Mouse (Mus musculus) adrenal gland, postnatal 14 days (tissue): ENCODE results near the gene Slc35b4. TPM values are rescaled to one million over a fixed set of nuclear protein-coding genes. Genes with fewer than 3 reads are reported as not detected.

Experiments used
- DNase-seq: peaks from one replicate; pipeline ENCODE4 v3.0.0; 2021; ENCODE audit warnings: mixed read lengths
- total RNA-seq: library from RNA; stranded (reverse); gene quantifications from 2 replicates; pipeline ENCODE4 v1.2.3, GENCODE M21; 2021

The Slc35b4 gene
- total RNA-seq, 1 experiment from 2014 or later = 24.1 TPM

GRCm38 (mm10) chr6:34132391-34132790 lies 44.5 kb downstream of the Slc35b4 start:
- no peak for DNase-seq

DNA sequence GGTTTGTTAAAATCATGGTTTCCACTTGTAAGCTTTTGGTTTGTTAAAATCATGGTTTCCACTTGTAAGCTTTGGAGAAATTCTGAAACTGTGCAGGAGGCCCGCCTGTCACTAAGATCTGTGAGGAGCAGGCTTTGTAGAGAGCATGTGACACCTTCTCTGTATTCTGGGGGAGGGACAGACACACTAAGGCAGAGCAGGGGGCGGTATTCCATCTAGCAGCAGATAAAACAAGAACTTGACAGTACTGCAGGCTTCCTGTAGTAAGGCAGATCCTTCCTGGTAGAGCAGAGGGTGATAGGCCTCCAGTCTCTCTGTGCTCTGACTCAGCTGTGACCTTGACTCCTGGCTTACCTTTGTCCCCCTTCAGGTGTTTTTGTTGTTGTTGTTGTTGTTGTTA lies 47.6 kb downstream of the Slc35b4 start:
- DNase-seq = no peak

GRCm38 (mm10) chr6:34124401-34124800 lies 52.5 kb downstream of the Slc35b4 start:
- no peak for DNase-seq

DNA sequence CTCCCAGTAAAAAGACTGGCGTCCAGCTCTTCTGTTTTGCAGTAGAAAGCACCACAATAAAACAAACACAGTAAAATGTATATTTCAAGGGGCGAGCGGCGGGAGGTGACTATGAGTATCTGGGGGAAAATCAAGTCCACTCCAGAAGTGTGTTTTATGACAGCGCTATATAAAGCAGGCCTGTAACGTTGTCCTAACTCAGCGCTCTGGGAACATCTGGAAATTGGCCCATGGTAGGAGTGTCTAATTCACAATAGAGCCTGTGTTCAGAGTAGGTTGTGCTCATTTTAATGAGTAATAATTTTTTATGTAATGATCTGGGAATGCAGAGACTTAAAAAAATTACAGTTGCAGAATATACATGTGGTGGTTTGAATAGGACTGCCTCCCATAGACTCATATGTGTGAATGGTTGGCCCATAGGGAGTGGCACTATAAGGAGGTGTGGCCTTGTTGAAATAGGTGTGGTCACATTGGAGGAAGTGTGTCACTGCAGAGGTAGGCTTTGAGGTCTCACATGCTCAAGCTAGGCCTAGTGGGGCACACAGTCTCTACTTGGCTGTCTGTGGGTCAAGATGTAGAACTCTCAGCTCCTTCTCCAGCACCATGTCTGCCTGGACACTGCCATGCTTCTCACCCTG lies 60.0 kb downstream of the Slc35b4 start:
- DNase-seq = no peak

DNA sequence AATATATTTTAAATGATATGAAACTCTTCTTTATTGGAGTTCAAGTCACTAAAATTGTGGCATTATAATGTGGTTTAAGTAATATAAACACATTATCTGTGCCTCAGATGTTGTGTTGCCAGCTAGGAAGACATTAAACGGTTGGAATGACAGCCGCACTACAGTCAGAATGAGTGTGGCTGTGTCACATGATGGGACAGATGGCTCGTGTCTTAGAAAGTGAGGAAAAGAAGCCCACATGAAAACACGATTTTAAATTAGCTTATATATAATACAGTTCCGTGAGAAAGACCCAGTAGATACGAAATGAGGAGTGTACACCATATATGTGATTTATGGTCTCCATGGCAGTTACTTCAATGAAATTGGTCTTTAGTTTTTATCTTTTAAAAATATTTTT lies 65.5 kb downstream of the Slc35b4 start:
- no peak for DNase-seq

GRCm38 (mm10) chr6:34110571-34110970 lies 66.3 kb downstream of the Slc35b4 start:
- DNase-seq = no peak

Other genes starting within 250 kb of the Slc35b4 start
- 0.45 and 0.67 TPM in 2 replicates for gene Lrguk, start 147.7 kb downstream of the Slc35b4 start, total RNA-seq
- gene Akr1b3, start 140.4 kb upstream of the Slc35b4 start, total RNA-seq = 151 and 180 TPM in 2 replicates
- gene Akr1b8, start 177.0 kb upstream of the Slc35b4 start, total RNA-seq = 153 and 188 TPM in 2 replicates
- 105 and 111 TPM in 2 replicates for gene Akr1b10, start 207.1 kb upstream of the Slc35b4 start, total RNA-seq
- gene Akr1b7, start 235.2 kb upstream of the Slc35b4 start, total RNA-seq = 1,801 and 3,097 TPM in 2 replicates